Mouse (Mus musculus) liver (tissue): ENCODE measurements around the gene Col17a1.

Experiments
- DNase-seq: peaks from one replicate; pipeline ENCODE4 v3.0.0-alpha.2; 2020; ENCODE audit warnings: mixed read lengths

Col17a1 gene

DNA sequence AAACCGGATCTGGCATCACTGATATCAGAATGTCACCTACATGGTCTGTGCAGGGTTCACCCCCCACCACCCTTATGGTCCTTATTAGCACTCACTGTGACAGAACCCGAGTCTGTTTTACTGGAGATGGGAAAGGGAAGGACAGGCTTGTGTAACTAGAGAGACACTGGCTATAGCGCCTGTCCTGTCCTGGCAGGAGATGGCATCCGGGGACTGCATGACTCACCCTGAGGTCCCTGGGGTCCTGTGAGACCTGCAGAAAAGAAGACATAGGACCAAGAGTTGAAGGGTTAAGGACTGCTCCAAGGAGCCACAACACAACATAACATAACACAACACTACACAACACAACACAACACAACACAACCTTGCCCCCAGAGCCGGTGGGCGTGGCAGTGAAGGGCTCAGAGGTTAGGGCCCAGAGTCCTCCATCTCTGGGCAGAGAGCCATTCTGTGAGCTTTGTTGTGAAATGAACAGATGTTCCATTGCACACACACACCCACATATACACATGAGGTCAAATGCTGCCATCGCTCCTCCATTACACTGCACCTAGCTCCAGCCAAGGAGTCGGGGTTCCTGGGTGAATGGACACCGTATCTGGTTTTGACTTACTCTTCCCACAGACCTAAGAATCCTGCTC is 32.0 kb downstream of the Col17a1 start:
- DNase-seq, result no peak

GRCm38 (mm10) chr19:47658914-47659535 is 32.9 kb downstream of the Col17a1 start:
- peak; percentile 44 for DNase-seq

DNA sequence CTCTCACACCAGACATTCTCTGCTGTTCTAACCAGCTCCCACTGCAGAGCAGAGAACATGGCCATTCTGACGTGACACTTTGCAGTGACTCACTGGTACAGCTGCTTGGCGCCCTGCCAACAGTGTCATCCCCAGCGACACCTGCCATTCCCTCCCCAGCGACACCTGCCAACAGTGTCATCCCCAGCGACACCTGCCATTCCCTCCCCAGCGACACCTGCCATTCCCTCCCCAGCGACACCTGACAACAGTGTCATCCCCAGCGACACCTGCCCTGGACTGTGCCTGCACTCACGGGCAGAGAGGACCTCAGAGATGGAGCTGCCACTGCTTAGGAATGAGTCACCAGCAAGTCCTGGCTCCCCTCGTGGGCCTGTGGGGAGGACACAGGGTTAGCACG is 37.0 kb downstream of the Col17a1 start:
- DNase-seq, result peak; percentile 5

DNA sequence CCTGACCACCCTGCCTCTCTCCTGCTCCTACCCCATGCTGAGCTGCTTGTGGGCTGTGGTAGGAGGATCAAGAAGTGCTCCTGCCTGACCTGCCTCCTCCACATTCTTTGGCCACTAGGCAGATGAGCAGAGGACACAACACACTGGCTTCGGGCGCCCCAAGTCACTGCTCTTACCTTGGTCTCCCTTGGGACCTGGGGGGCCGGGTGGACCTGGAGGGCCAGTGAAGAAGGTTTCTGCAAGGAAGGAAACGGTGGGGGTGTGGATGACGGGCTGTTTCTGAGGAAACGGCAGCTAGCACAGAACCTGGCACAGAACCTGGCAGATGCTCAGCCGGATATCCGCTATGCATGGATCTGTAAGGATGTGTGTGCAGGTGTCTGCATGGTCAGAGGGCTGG is 38.7 kb downstream of the Col17a1 start:
- DNase-seq, result peak; percentile 2

DNA sequence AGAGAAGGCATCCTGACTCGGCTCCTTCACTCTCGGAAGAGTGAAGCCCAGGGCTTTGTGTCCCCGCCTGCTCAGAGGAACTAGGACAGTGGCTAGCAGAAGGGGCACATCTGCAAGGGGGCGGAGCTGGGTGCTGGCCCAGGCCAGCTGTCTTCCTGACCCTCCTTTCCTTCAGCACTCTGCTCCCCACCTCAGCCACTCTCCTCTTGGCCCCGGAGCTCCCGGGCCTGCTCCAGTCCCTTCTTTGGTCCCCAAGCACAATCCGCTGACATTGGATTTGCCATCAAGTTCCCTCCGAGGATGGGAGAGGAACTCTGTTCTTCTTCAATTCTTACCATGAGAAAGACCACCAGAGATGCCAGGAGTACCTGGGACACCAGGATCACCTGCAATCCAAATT is 39.6 kb downstream of the Col17a1 start:
- DNase-seq, result no peak

DNA sequence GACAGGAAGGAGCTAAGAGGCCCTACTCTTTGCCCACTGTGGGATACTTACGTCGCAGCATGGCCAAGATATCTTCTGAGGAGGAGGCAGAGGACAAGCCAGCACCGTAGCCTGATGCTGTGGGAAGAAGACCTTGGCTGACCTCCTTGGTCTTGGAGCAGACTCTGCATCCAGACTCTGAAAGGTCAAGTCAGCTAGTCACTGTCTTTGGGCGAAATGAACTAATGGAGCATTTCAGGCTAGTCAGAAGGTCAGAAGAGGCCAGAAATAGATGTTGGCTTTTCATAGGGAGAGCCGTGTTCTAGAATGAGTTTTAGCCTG is 40.8 kb downstream of the Col17a1 start:
- no peak for DNase-seq

GRCm38 (mm10) chr19:47650366-47651159 is 41.3 kb downstream of the Col17a1 start:
- DNase-seq, result no peak

GRCm38 (mm10) chr19:47649071-47649470 is 42.8 kb downstream of the Col17a1 start:
- DNase-seq, result no peak

DNA sequence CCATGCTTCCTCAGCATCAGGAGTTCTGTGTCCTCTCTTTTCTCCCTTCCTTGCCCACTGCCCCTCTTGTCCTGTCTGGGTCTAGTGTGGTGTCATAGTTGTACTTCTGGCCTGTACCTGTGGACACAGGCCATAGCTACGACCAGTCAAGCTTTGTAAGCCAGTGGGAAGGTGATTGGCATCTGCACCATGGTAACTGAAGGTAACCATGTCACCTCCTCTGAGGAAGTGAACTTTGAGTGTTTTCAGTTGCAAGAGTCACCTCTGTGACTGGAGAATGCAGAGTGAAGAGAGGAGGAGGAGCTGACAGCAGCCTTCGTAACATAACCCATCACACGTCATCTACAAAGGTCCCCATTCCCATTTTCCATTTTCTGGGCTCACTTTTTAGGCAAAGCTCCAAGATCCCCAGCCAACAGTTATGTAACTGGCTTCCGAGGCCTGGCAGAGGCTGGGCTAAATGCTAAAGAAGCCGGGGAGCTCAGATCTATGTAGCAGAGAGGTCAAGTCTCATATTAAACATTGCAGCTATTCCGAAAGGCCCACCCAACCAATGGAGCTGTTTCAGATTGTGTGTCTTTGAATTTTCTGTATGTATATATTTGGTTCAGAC is 45.3 kb downstream of the Col17a1 start:
- no peak for DNase-seq

GRCm38 (mm10) chr19:47645583-47645982 is 46.3 kb downstream of the Col17a1 start:
- no peak for DNase-seq

DNA sequence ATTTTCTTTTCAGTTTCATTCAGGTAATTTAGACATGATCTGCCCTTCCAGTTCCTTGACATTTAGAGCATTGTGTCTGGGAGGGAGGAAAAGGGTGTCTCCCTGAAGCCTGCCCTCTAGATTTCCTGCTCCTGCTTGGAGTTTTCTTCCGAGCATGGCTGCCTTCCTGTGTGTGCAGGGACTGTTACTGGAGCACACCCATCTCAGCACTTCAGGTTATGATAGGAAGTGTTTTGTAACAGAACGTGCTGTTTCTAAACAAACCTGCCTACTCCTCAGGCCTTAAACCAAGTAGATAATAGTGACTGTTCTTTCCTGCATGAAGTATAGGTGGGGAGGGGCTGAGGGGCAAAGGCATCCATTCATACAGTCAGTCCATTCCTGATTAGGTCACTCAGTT is 48.0 kb downstream of the Col17a1 start:
- no peak for DNase-seq

DNA sequence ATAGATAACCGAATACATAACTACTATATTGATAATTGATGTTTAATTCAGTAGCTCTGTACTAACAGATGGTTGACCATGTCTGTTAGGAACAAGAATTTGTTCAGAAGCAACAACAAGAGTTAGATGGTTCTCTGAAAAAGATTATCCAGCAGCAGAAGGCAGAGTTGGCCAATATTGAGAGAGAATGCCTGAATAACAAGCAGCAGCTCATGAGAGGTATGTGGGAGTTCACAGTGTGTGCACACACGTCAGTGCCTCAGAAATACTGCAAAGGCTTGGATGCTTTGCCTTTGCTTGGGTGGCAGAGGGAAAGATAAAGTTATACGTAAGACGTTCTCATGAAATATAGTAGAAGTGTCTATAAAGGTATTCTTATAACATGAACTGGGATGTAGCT is 56.5 kb downstream of the Col17a1 start:
- DNase-seq, result no peak

DNA sequence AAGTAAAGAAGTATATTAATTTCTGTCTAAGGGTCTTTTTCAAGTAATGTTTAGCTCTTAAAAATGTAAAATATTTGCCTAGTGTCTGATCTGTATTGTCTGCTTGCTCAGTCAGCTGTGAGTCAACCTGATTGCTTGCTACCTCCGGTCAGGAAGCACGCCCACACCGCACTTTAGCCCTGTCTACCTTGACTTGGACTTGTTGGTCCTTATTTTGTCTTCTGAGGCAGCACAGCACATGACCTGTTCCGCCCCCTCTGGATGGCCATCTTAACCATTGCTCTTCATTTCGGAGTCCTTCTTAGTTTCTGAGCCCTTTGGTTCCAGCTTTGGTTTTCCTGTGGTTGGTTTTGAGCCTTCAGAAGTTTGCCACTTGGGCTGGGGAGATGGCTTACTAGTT is 60.1 kb downstream of the Col17a1 start:
- no peak for DNase-seq

- no peak for DNase-seq
These were observed 61.5 kb downstream of the Col17a1 start for GRCm38 (mm10) chr19:47630381-47630780.

GRCm38 (mm10) chr19:47629068-47629467 is 62.8 kb downstream of the Col17a1 start:
- DNase-seq, result no peak

DNA sequence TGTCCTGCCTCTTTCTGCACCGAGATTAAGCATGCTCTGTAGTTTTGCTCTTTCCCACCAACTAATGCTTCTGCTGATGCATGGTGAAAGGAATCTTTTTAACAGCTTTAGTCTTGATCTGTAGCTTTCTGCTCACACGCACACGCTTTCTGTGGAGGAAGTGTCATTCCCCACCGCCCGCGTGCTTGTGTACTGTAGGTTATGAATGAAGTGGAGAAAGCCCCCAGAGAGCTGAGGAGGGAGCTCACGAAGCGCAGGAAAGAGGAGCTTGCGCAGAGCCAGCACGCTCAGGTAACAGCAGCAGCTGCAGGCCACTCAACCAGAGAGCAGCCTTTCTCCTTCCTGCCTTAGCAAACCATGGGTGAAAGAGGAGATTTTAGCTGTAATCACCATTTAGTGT is 64.4 kb downstream of the Col17a1 start:
- no peak for DNase-seq

DNA sequence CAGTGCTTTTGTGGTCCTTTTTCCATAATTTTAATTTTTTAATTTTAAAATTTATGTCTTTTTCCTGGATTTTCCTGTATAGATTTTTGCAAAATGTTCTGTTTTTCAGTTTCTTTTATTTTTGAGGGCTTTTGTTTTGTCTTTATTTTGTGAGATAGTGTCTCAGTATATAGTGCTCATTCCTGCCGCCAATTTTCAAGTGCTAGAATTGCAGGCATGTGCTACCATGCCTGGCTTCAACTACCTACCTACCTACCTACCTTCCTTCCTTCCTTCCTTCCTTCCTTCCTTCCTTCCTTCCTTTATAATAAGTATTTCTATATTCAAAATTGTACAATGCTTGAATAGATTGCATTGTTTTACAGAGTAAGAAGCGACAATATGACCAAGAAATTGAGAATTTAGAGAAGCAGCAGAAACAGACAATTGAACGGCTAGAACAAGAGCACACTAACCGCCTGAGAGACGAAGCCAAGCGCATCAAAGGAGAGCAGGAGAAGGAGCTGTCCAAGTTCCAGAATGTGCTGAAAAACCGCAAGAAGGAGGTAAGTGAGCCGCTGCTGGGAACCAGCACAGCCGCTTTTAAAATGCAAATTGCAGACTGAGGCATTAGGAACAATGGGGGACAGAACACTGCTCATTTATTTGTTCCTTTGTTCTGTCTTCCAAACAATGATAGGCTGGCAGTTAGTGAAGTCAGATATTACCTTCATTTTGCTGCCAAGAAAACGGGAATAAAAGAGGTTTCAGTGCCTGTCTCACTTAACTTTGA is 66.8 kb downstream of the Col17a1 start:
- DNase-seq, result no peak

DNA sequence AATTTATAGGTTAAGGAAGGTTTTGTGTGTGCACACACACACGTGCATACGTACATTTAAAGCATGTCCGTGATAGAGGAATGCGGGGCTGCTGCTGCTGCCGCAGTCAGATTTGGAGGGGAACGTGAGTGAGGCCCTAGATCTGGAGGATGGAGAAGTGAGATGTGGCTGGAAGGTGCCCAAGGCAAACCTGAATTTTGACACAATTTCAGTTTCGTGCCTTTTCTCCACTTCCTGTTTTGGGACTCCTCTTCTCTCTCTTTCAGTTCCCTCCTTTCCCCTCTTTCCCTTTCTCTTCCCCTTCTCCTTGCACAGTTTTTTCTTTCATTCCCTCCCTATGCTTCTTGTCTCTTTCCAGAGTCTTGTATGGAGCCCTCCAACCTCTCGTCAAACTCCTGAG is 70.4 kb downstream of the Col17a1 start:
- DNase-seq, result no peak

DNA sequence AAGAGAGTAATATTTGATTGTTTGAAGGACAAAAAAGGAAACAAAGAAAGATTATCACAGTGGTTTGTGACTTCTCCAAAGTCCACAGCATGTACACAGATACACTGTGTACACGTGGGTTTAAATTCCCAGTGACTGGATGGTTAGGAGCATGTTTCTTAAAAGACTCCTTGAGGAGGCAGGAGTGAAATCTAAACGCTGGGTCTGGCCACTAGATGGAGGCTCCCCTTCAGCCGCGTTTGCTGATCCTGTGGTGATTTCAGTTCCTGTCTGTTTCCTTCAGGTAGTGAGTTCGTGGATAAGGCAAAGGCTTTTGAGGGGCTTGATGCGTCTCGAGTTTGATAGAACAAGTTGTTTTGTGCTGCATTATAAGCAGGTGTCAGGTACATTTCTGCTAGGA is 78.5 kb downstream of the Col17a1 start:
- DNase-seq, result no peak

DNA sequence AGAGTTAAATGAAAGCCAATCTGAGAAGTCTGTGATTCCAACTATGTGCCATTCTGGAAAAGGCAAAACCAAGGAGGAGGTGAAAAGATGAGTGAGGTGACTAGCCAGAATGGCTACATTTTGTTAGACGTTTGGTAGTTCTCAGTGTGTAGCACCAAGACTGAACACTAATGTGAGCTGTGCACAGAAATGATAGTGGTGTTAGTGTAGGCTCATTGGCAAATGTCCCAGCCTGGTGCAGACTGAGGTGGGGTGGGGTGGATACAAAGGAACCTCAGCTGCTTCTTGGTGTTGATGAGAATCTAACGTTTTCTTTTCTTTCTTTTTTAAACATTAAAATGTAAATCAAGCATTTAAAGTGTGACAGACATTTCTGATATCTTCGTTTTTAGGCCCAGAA is 83.4 kb downstream of the Col17a1 start:
- DNase-seq, result no peak
